Mouse (Mus musculus) adrenal gland, adult 2 months (tissue): ENCODE measurements around the gene Rbfox2. TPM values are rescaled to one million over a fixed set of nuclear protein-coding genes. Genes with fewer than 3 reads are reported as not detected.

Experiments
- DNase-seq: peaks from one replicate; pipeline ENCODE4 v3.0.0; 2021
- polyA plus RNA-seq: library from polyadenylated mRNA; depleted of rRNA; stranded (reverse); fragments of >200 nt; gene quantifications from 2 replicates; pipeline ENCODE4 v1.2.3, GENCODE M21; 2012
- total RNA-seq, 2 experiments: library from RNA; stranded (reverse); gene quantifications; 2 replicates each; pipeline ENCODE4 v1.2.3; 2021

The Rbfox2 gene
- total and polyA plus RNA-seq, 3 experiments, result 56.1 to 74.8 (median 68.7) TPM

- DNase-seq, result no peak
These were observed 159.9 kb downstream of the Rbfox2 start for GRCm38 (mm10) chr15:77146942-77147341.

- DNase-seq, result no peak
These were observed 161.8 kb downstream of the Rbfox2 start for GRCm38 (mm10) chr15:77144960-77145359.

- DNase-seq, result no peak
These were observed 164.0 kb downstream of the Rbfox2 start for GRCm38 (mm10) chr15:77142787-77143186.

DNA sequence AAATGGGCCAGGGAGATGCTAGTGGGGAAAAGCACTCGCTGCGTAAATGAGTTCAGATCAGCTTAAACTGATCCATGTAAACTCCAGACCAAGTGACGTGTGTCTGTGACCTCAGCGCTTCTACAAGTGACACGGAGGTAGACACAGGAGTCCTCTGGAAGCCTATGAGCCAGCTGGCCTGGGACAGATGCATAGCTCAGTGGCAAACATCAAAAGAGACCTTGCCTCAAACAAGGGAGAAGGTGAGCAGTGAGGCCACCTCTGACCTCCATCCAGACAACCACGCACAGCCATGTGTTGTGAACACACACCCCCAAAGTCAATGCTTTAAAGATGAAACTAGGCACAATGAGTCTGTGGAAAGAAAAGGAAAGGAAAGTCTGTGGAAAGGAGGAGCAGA is 164.5 kb downstream of the Rbfox2 start:
- no peak for DNase-seq

- DNase-seq, result no peak
These were observed 165.1 kb downstream of the Rbfox2 start for GRCm38 (mm10) chr15:77141711-77142110.

DNA sequence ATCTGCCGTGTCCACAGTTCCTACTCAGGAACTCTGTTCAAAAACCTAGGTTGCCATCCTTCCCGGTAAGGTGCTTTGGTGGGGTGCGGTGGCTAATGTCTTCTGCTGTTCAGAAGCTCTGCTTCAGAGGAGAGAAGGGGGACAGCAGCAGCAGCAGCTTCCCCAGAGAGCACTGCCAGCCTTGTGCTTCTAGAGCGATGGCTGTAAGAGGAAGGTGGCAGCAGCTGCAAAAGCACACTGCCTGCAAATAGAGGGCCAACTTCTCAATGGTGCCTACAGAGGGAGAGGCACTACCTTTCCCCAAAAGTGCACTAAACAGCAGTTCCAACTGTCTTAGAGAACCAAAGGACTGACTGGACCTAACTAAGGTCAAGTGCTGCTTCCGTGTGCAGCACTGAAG is 168.5 kb downstream of the Rbfox2 start:
- no peak for DNase-seq

- DNase-seq, result no peak
These were observed 172.3 kb downstream of the Rbfox2 start for GRCm38 (mm10) chr15:77134483-77134882.

GRCm38 (mm10) chr15:77129154-77129553 is 177.7 kb downstream of the Rbfox2 start:
- no peak for DNase-seq

GRCm38 (mm10) chr15:77127737-77128136 is 179.1 kb downstream of the Rbfox2 start:
- no peak for DNase-seq

DNA sequence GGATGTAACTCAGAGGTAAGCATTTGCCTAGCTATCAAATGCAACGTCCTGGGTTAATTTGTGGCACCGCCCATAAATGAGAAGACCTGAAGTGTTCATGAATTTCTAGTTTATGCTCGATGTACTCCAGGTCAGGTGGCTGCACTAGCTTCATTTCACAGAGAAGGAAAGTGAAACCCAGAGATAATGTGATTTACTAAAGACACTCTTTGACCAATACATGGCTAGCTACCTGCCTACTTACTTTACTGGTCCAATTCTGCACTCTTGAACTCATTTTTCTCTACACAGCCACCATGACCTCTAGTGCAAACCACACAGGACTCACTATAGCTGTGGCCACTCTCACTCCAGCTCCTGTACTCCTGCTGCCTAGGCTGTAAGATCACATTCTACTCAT is 180.1 kb downstream of the Rbfox2 start:
- DNase-seq, result no peak

GRCm38 (mm10) chr15:77124372-77125117 is 182.3 kb downstream of the Rbfox2 start:
- peak; percentile 26 for DNase-seq

GRCm38 (mm10) chr15:77122824-77123223 is 184.0 kb downstream of the Rbfox2 start:
- no peak for DNase-seq

- DNase-seq, result no peak
These were observed 184.6 kb downstream of the Rbfox2 start for GRCm38 (mm10) chr15:77122208-77122607.

DNA sequence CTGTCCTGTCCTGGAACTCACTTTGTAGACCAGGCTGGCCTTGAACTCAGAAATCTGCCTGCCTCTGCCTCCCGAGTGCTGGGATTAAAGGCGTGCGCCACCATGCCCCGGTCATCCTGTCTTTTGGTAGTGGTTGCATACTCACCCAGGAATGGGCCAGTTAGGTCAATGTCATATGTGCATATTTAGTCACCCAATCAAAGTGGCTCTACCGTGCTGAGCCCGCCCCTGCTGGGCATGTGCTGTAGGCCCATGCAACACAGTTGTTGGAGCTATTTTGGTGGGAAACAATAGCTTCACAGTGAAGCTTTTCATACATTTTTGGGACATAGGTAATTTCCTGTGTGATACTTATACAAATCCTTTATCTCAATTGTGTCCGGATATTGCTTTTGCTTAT is 187.1 kb downstream of the Rbfox2 start:
- no peak for DNase-seq

DNA sequence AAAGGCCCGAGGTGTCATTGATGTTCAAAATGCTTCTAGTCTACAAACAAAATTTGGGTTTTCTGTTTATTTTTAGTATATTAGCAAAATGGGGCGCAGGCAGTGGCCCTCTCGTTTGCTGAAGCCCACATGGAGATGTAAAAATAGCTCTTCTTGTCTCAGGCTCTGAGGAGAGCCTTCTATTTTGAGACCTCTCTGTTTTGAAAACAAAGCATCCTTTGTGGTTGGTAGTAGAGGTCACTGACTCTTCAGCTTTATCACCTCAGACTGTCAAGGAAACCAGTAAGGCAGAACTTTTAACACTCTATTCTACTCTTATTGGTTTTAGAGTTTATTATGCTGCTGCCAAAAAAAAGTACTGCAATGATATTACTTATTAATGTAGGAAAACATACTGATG is 189.6 kb downstream of the Rbfox2 start:
- DNase-seq, result no peak

DNA sequence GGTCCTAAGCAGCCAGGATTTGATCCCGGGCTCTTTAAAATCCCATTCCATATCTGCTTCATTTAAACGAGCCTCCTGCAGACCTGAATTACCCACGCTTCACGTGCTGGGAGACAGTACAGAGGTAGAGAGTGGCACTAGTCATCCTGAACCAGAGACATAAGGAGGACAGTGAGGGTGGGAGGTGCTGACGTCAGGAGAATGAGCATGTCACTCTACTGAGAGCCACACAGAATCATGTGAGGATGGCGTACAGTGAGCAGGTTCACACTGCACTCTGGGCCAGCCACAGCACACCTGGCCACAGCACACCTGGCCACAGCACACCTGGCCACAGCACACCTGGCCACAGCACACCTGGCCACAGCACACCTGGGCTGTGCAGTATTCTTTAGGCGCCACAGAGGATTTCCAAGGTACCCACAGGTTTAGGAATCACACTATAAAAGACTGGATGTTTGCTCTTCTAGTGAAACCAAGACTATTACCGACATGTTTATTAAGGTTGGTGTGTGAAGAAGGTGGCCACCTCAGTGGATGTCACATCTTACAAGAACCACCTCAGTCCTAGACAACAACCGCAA is 190.6 kb downstream of the Rbfox2 start:
- DNase-seq, result no peak

GRCm38 (mm10) chr15:77115456-77115855 is 191.3 kb downstream of the Rbfox2 start:
- DNase-seq, result no peak

GRCm38 (mm10) chr15:77113591-77113990 is 193.2 kb downstream of the Rbfox2 start:
- DNase-seq, result no peak

- no peak for DNase-seq
These were observed 194.4 kb downstream of the Rbfox2 start for GRCm38 (mm10) chr15:77112378-77112777.

GRCm38 (mm10) chr15:77111924-77112323 is 194.9 kb downstream of the Rbfox2 start:
- DNase-seq, result no peak

DNA sequence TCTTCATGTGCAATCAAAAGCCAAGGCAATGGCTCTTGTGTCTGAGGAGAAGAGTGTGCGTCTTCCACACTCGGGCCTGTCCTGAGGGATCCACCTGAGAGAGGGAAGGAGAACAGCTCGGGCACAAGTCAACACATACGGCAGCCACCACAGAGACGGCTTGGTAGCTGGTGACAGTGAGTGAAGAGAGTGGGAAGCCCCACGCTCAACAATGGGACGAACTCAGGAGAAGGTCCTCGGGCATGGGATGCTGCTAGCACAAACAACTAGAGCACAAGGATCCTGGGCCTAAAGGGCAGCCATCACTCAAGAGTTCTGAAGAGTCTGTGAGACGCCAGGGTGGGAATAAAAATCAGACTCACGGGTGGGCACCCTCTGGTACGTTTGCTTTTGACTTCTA is 196.4 kb downstream of the Rbfox2 start:
- DNase-seq, result no peak

DNA sequence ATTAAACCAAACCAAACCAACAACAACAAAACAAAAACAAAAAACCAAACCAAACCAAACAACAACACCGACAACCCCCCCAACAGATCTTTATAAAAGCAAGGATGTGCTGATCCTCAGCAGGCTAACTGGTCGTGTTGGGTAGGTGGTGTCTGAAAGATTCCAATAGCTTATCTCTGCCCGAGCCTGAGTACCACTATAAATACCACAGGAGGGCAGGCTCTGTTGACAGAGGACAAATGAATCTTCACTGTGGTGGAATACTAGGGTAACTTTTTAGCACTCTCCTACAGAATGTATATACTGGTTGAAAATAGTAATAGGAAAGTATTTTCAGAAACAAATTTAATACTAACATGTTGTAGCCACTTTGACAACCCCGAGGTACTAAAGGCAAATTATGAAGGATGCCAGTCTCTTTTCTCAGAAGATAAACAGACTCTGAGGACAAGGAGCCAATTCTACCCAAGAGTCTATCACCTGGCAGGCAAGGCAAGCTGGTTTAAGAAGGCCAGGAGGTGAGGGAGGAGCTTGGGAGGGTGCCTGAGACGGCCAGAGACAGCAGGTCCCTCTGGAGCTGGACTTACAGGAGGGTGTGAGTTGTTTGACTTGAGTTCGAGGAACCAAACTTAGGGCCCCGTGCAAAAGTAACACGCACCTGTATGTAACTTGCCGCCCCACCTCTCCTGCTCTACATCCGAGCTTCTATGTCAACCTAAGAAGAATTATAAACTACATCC is 199.5 kb downstream of the Rbfox2 start:
- no peak for DNase-seq

- DNase-seq, result no peak
These were observed 201.5 kb downstream of the Rbfox2 start for GRCm38 (mm10) chr15:77105273-77105672.
